Mouse (Mus musculus) intestine, postnatal 0 days (tissue): ENCODE measurements around the gene Il21r. TPM values are rescaled to one million over a fixed set of nuclear protein-coding genes. Genes with fewer than 3 reads are reported as not detected.

Experiments
- ATAC-seq: fragments of 200-750 bp; cut with Nextera tagmentation; 2 replicates; pipeline ENCODE4 v1.8.0; 2017; ENCODE audit warnings: mild to moderate bottlenecking, moderate TSS enrichment, moderate library complexity
- H3K27ac ChIP-seq: fragments of 300-500 bp; sonication (generic); 2 replicates; pipeline ENCODE4 v1.5.1; 2014; ENCODE audit warnings: mild to moderate bottlenecking, low read depth, low read length, moderate library complexity
- H3K27me3 ChIP-seq: fragments of 300-500 bp; sonication (generic); replicated peaks from 2 replicates; pipeline ENCODE4 v1.6.1; 2014; ENCODE audit warnings: low read length, mixed read lengths; ENCODE audit not compliant: control insufficient read depth, insufficient read depth
- H3K36me3 ChIP-seq: fragments of 300-500 bp; sonication (generic); 2 replicates; pipeline ENCODE4 v1.6.1; 2014; ENCODE audit warnings: mild to moderate bottlenecking, moderate library complexity; ENCODE audit not compliant: control insufficient read depth, insufficient read depth
- H3K4me1 ChIP-seq: fragments of 300-500 bp; sonication (generic); replicated peaks from 2 replicates; pipeline ENCODE4 v1.6.1; 2014; ENCODE audit warnings: antibody characterized with exemption, low read length, mixed read lengths; ENCODE audit not compliant: control insufficient read depth, insufficient read depth
- H3K4me2 ChIP-seq: fragments of 300-500 bp; sonication (generic); replicated peaks from 2 replicates; pipeline ENCODE4 v1.6.1; 2014; ENCODE audit warnings: low read depth, mild to moderate bottlenecking, moderate library complexity
- H3K4me3 ChIP-seq: fragments of 300-500 bp; sonication (generic); 2 replicates; pipeline ENCODE4 v1.5.1; 2014; ENCODE audit warnings: low read depth, low read length
- H3K9ac ChIP-seq: fragments of 300-500 bp; sonication (generic); 2 replicates; pipeline ENCODE4 v1.6.1; 2014; ENCODE audit warnings: mild to moderate bottlenecking, low read depth, low read length
- H3K9me3 ChIP-seq: fragments of 300-500 bp; sonication (generic); 2 replicates; pipeline ENCODE4 v1.6.1; 2016; ENCODE audit warnings: mixed run types; ENCODE audit not compliant: control insufficient read depth
- CTCF ChIP-seq: sonication (generic); IDR thresholded peaks from 2 replicates; pipeline ENCODE4 v1.5.1; 2016; ENCODE audit warnings: low read depth, mild to moderate bottlenecking, control low read depth, antibody characterized with exemption, moderate library complexity
- WGBS: fragments of 180-500 bp; shearing (Covaris S2); extraction: QIAGEN DNeasy Blood & Tissue Kit; methylation state at CpG from one replicate; pipeline ENCODE4 v1.1.7; 2014; 5-methylcytosine and 5-hydroxymethylcytosine counted together
- polyA plus RNA-seq: library from polyadenylated mRNA; unstranded; fragments of >200 nt; fragmentation: Nextera tagmentation; extraction: Ambion mirVana; gene quantifications from 2 replicates; pipeline ENCODE4 v1.2.1, GENCODE M21; 2015

Il21r gene
- polyA plus RNA-seq, 1 experiment from 2014 or later: 0.09 TPM

GRCm38 (mm10) chr7:125558401-125558945 is 44.8 kb upstream of the Il21r start:
- no peak for TF ChIP-seq CTCF
- peak overlapping the region; percentile 62 for H3K27ac ChIP-seq
- no peak overlapping the region for H3K4me2 ChIP-seq
- peaks cover 12% of the 10 kb centered on the region; the same call in 1 of the 2 replicates for H3K36me3 ChIP-seq
- H3K9ac ChIP-seq: no peak overlapping the region
- WGBS: 70% methylated on average over 4 of the region's 4 CpGs
- H3K9me3 ChIP-seq: no peaks in the 10 kb centered on the region
- no peak for ATAC-seq
- H3K4me3 ChIP-seq: no peak overlapping the region
- H3K27me3 ChIP-seq: no peaks in the 10 kb centered on the region
- H3K4me1 ChIP-seq: peaks cover 57% of the 10 kb centered on the region

- Histone ChIP-seq H3K9me3 (no peaks in the 10 kb centered on the region), H3K4me2 (no peak overlapping the region), H3K36me3 (peaks cover 12% of the 10 kb centered on the region; the same call in 1 of the 2 replicates), H3K27ac (peak overlapping the region; percentile 62), H3K27me3 (no peaks in the 10 kb centered on the region), H3K9ac (no peak overlapping the region), H3K4me1 (peaks cover 52% of the 10 kb centered on the region), H3K4me3 (no peak overlapping the region)
- WGBS: 48% methylated on average over 5 of the region's 5 CpGs
- no peak for TF ChIP-seq CTCF
- ATAC-seq: no peak; the same call in 1 of the 2 replicates
Observed at GRCm38 (mm10) chr7:125558997-125559396, 44.2 kb upstream of the Il21r start.

- TF ChIP-seq CTCF: no peak
- H3K27ac ChIP-seq: peak overlapping the region; percentile 62
Observed at GRCm38 (mm10) chr7:125559537-125559936, 43.7 kb upstream of the Il21r start.

GRCm38 (mm10) chr7:125560146-125560785 is 43.0 kb upstream of the Il21r start:
- H3K4me3 ChIP-seq: no peak overlapping the region
- no peaks in the 10 kb centered on the region for H3K9me3 ChIP-seq
- no peak for TF ChIP-seq CTCF
- H3K36me3 ChIP-seq: peaks cover 21% of the 10 kb centered on the region
- 0 out of 2 replicates have a peak overlapping the region, but pooled peaks have one; percentile 11 for H3K9ac ChIP-seq
- peaks cover 48% of the 10 kb centered on the region for H3K4me1 ChIP-seq
- WGBS: 57% methylated on average over 7 of the region's 7 CpGs
- peak overlapping the region; percentile 82 for H3K27ac ChIP-seq
- no peaks in the 10 kb centered on the region for H3K27me3 ChIP-seq
- ATAC-seq: no peak; the same call in 1 of the 2 replicates
- H3K4me2 ChIP-seq: 0 out of 2 replicates have a peak overlapping the region, but pooled peaks have one; percentile 17

More at GRCm38 (mm10) chr7:125559537-125559936, 43.7 kb upstream of the Il21r start:
- no peak overlapping the region for H3K9ac ChIP-seq
- 78% methylated on average over 10 of the region's 10 CpGs for WGBS
- H3K4me1 ChIP-seq: peaks cover 51% of the 10 kb centered on the region
- no peak overlapping the region for H3K4me2 ChIP-seq
- no peaks in the 10 kb centered on the region for H3K27me3 ChIP-seq
- H3K4me3 ChIP-seq: no peak overlapping the region
- no peak for ATAC-seq
- no peaks in the 10 kb centered on the region for H3K9me3 ChIP-seq
- peaks cover 14% of the 10 kb centered on the region; the same call in 1 of the 2 replicates for H3K36me3 ChIP-seq

GRCm38 (mm10) chr7:125561085-125561690 is 42.0 kb upstream of the Il21r start:
- H3K9ac ChIP-seq: no peak overlapping the region
- WGBS: 20% methylated on average over 9 of the region's 9 CpGs
- peak overlapping the region; percentile 82 for H3K27ac ChIP-seq
- H3K4me1 ChIP-seq: peaks cover 44% of the 10 kb centered on the region
- H3K4me3 ChIP-seq: no peak overlapping the region
- H3K36me3 ChIP-seq: peaks cover 30% of the 10 kb centered on the region
- ATAC-seq: peak; percentile 92
- no peaks in the 10 kb centered on the region for H3K9me3 ChIP-seq
- no peak for TF ChIP-seq CTCF
- H3K27me3 ChIP-seq: no peaks in the 10 kb centered on the region
- H3K4me2 ChIP-seq: no peak overlapping the region

- Histone ChIP-seq H3K9ac (no peak overlapping the region), H3K36me3 (peaks cover 42% of the 10 kb centered on the region), H3K27me3 (no peaks in the 10 kb centered on the region), H3K4me1 (peaks cover 34% of the 10 kb centered on the region), H3K9me3 (no peaks in the 10 kb centered on the region), H3K4me2 (no peak overlapping the region), H3K27ac (no peak overlapping the region), H3K4me3 (no peak overlapping the region)
- WGBS: 76% methylated on average over 4 of the region's 4 CpGs
- TF ChIP-seq CTCF: no peak
- no peak for ATAC-seq
Observed at GRCm38 (mm10) chr7:125562413-125562812, 40.8 kb upstream of the Il21r start.
